15 mouse cellular contexts compared by ENCODE assay signal in genomic region chr13:45946136-45946535, GRCm38 (mm10).
"Had no signal": no experiment of that assay in that cellular context is flagged by ENCODE, and none has a peak within 500 bp of the region (broad histone marks: within the 10 kb centered on the region; RNA-seq: fewer than 3 reads in every experiment).

No protein-coding gene starts in this region.

- DNase-seq: heart, postnatal 10 days; heart, postnatal 14 days; heart, postnatal 36 days; kidney, adult 11 months; kidney, adult 18-20 months; kidney, adult 2 months; kidney, adult 8-10 months; kidney, adult 9 months; kidney, postnatal 10 days; kidney, postnatal 14 days; kidney, postnatal 25 days; kidney, postnatal 36 days; kidney, postnatal 4 days; layer of hippocampus, adult 9-11 months; layer of hippocampus, postnatal 36 days had no signal
